Mouse (Mus musculus) layer of hippocampus, adult 11-12 months (tissue): ENCODE data around the gene Vps11.
"Not testable (repeated sequence)": the region's sequence is repeated elsewhere in the genome, so short reads cannot be mapped to it uniquely, and the experiment has no call there.

Experiments
- DNase-seq: peaks from one replicate; pipeline ENCODE4 v3.0.0; 2022; ENCODE audit warnings: low spot score

The Vps11 gene

DNA sequence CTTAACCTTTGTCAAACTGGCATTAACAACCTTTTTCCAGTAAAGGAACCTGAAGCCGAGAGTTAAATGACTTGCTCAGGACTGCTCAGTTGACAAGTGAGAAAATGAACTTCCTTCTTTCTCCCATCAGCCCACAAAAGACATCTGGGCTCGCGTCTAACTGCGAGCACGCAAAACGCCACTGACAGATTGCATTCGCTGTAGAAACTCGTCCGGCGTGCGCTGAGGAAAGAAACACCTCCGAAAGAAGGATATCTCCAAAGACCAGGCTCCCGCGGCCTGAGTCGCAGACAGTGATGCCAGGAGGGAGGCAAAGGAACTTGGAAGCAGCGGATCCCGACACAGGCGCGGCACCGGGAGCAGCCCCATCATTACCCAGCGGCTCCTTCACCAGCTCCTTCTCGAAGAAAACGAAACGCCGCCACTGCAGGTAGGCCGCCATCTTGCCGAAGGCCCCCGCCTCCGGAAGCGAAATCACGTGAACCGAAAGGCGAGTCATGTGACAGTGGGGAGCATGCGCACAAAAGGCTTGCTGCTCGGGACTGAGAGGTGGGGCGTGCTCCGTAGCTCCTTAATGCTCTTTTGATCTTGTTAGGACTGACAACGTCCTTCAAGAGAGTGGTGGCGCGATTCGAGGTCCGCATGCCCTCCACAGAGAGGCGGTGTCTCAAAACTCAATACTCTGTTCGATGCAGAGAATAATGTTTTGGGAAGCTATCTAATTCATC is at the start of gene Vps11:
Gene Vps11, minus strand, starts transcription at position 481 of the 728 bp plus-strand sequence.
- peak; percentile 94 for DNase-seq

DNA sequence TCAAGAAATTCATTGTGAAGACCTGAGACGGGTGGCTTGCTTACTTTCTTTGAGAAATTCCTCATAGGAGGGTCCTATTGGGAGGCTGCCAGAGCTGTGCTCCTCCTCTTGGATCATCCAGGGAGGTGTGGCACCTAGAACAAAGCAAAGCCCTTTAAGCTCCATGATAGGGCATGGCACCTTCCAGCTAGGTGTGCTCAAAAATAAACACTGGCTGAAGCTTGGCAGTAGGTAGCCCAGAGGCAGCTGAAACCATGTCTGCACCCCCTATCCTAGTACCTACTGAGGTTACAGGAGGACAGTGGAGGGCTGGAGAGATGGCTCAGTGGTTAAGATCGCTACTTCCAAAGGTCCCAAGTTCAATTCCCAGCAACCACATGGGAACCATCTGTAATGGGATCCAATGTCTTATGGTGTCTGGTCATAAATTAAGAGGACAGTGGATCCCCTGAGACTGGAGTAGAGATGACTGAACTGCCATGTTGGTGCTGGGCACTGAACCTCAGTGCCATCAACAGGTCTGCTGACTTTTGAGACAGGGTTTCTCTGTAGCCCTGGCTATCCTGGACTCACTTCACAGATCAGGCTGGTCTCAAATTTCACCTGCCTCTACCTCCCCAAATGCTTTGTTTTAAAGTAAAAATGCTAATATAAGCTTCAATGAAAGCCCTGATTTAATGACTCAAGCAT is 49.3 kb upstream of the Vps11 start:
- no peak for DNase-seq

DNA sequence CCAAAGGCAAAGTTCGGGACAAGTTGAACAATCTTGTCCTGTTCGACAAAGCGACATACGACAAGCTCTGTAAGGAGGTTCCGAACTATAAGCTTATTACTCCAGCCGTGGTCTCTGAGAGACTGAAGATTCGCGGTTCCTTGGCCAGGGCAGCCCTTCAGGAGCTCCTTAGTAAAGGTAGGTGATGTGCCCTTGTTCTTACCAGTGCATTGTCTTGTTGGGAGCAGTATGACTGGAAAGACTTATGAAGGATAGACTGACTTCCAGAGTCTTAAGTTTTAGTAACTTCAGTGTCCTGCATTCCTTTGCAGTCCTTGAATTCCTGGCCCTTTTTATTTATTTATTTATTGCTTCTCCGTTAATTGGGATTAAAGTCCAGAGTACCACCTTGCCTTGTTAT is 47.2 kb upstream of the Vps11 start:
- DNase-seq: not testable (repeated sequence)

DNA sequence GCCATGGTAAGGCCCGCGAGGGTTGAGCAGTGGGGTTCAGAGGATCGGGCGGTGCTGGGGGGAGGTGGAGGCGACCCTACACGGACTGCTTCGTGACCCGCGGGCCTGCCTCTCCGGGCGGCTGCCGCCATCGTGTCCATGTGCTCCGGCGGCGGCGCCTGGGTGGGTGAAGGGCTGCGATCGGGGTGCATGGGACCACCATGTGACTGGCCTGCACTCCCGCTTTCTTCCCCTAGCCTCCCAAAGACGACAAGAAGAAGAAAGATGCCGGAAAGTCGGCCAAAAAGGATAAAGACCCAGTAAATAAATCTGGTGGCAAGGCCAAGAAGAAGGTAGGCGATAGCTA is 46.3 kb upstream of the Vps11 start:
- no peak for DNase-seq

DNA sequence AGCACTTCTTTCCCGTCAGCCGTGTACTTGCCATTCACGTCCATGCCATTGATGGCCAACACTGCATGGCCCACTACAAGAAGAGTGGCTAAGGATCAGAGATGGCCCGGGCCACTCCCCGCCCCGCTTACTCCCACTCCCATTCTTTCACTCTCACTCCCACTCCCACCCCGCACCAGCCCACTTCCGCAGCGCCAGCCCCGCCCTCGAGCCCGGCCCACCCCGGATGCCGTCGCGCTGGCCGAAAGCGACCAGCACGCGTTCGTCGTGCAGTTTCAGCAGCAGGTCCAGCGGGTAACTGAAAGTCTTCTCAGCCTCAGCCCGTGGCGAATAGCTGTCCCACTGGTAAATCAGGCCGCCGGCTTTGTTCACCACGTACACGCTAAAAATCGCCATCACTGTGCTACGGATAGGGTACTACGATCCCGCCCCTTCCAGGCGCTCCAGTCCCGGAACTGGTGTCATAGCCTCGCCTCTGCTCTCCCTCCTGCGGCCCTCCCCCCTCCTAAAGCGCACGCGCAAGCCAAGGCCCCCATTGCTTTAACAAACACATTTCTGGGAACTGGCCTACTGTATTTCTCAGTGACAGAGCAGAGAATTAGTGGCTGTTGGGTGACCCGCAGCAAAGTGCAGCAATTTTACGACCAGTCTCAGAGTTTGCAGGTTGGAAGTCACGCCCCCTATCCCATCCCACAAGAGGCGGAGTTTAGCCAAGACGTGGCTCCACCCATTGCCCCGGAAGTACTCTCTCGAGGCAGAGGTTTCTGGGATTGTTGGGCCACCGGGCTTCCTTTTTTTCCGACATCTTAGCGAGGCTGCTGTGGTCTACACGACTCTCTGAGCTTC is 45.7 kb upstream of the Vps11 start, which contains the start of the genes Rps25 and Trappc4:
Gene Rps25, plus strand, starts transcription at position 234 of the 846 bp plus-strand sequence.
Gene Trappc4, minus strand, starts transcription at position 695 of the 846 bp plus-strand sequence.
- peak; percentile 93 for DNase-seq

DNA sequence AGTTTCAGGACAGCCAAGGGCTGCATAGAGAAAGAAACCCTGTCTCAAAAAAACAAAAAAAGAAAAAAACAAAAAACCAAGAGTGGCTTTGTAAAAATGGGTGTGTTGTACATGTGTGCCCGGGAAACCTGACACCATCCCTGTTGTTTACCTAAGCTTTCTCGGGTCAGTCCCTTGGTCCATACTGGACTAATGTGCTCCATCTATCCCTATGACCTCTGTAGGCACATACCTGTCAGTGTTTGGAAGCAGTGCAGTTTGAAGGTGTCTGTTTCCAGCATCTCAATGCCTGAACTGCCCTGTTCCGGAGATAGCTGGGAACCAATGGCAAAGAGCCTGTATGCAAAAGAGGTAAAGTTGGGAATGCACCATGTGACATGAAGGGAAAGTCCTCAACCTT is 43.5 kb upstream of the Vps11 start:
- no peak for DNase-seq

DNA sequence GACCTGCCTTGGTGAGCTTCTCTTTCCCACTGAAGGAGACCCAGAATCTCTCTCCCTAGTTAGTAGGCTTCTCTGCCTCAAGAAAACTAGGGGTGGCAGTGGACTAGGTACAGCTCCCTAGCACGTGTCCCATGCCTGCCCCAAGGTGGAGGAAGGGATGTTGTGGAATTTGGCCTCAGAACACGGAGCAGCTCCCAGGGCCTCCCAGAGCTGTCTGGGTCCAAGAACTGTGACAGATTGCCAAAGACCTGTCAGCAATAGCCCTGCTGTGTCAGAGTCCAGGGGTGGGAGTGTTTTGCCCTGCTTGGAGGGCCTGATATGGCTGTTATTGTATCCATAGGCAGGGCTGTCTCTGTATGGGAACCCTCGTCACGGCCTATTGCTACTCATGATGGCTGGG is 39.6 kb upstream of the Vps11 start:
- DNase-seq: no peak

DNA sequence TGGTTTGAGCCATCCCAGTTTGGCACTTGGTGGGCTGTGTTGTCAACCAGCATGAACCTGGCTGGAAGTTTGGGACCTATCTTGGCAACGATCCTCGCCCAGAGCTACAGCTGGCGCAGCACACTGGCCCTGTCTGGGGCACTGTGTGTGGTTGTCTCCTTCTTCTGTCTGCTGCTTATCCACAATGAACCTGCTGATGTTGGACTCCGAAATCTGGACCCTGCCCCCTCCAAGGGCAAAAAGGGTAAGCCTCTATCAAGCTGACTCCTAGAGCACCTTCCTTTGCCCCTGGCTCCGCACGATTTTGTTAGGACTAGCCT is 38.3 kb upstream of the Vps11 start:
- DNase-seq: no peak

DNA sequence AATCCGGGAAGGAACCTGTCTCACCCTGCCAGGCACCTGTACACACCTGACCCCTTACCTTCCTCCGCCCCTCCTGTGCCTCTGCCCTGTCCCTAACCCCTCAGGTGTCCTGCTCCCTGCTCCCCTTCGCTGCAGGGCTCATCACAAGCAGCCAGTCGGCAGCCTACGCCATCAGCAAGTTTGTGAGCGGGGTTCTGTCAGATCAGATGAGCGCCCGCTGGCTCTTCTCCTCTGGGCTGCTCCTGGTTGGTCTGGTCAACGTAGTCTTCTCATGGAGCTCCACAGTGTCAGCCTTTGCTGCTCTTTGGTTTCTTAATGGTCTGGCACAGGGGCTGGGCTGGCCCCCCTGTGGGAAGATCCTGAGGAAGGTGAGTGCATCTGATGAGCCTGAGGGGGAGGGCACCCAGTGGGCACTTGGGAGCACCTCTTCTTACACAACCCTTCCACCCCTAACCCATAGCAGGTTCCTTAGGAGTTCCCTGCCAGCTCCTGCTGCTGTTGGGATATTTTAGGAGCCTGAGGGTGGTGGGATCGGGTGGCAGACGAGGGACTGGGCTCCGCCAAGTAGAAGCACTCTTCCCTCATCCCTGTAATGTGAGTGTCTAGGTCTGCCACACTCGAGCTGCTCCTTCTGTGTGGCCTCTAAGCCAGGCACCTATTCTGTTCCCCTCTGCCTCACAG is 37.8 kb upstream of the Vps11 start:
- no peak for DNase-seq

DNA sequence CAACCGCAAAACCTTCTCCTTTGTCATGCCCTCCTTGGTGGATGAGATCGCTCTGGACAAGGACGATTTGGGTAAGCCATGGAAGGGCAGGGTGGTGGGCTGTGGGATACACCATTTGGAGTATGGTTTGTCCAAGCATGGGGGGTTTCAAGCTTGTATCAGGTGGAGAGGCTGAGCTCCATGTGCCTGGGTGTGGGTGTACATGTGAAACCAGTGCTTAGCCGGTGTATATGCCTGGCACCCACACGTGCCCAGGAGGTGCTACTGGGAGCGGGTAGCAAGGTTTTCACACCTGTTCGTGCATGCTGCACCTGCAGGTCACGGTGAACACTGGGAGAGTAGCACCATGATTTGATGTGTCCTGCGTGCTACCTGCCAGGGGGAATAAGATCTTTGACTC is 37.1 kb upstream of the Vps11 start:
- no peak for DNase-seq

DNA sequence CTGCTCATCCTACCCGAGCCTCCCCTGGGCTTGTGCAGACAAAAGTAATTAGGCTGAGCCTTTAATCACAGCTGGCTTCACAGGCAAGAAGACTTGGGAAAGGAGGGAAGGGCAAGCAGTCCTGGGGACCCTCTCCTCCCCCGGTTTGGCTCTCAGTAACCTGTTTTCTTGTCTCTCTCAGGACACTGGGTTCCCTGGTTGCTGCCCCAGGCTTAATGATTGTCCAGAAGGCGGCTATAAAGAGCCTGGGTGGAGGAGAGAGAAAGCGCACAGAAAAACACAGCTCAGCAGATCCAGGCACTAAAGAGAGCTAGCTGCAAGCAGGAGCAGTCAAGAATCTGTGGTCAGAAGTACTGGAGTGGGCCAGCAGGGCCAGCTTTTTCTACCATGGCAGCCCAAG is 36.6 kb upstream of the Vps11 start:
- DNase-seq: no peak

DNA sequence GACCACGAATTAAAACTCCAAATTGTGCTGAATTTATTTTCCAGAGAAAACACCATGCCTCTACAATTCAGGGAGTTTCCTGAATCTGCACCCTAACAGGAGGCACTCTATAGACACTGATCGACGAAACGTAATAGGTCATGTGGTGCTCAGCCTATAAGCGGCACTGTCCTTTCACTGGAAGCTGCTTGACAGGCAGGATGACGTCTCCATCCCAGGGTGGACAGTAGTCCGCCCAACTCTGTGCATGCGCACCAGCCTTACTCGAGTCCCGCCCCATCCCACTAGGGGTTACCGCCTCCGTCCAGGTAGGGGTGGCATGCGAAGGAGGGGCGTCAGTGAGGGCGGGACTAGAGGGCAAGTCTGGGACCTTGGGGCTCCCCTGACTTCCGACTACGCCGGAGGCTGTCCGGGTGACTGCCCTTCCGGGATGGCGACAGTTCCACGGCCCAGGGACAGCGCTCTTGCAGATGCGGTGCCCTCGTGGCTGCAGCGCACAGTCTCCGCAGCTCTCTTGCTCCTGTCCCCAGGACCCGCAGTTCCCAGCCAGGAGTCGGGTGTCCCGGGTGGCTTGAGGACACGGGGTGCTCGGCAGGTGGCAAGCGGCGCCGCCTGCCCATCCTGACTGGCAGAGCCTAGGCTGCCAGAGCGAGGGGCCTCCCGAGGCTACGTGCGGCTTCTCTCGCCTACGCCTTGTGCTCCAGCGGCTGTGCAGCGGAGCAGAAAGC is 35.4 kb upstream of the Vps11 start, which contains the start of gene Slc37a4:
Gene Slc37a4, plus strand, starts transcription at position 169 of the 728 bp plus-strand sequence.
- peak; percentile 93 for DNase-seq

DNA sequence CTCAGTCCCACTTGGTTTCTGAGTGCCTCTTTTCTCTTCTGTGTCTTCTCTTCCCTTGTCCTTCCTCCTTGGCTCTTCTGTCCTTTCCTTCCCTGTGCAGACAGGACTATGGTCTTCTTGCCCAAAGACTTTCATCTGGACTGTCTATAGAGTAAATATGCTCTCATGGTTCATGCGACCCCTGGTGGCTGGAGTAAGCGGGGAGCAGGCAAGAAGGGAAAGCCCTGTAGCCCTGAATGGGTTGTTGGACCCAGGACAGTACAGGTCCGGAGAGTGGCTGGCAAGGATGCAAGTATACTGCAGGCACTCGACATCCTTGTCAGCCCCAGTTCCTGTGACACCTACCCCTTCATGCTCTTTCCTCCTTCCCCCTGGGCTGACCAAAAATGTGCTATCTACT is 30.0 kb upstream of the Vps11 start:
- DNase-seq: peak; percentile 71

DNA sequence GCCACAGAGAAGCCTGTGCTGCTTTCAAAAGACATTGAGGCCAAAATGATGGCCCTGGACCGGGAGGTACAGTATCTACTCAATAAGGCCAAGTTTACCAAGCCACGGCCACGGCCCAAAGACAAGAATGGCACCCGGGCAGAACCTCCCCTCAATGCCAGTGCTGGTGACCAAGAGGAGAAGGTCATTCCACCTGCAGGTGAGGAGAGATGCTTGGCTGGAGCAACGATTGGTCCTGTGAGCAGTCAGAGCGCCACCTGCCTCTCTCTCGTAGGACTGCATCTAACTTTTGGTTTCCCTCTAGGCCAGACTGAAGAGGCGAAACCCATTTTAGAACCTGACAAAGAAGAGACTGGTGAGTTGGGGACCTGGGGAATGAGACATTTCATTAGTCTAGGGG is 27.8 kb upstream of the Vps11 start:
- no peak for DNase-seq

DNA sequence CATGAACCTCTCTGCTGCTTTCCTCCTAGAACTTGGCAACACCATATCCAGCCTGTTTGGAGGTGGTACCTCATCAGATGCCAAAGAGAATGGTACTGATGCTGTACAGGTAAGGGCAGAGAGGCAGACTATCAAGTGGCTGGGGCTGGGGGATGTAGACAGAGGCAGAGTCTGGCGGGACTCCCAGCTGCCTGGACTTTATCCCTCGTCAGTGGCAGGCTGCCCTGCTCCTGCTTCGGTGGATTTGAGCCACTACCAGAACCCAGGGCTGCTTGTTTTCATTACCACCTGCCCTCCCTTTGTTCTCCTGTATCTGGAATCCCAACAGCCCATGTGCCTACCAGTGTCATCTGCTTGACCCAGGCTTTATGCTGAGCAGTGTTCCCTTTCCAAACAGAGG is 25.8 kb upstream of the Vps11 start:
- DNase-seq: no peak

DNA sequence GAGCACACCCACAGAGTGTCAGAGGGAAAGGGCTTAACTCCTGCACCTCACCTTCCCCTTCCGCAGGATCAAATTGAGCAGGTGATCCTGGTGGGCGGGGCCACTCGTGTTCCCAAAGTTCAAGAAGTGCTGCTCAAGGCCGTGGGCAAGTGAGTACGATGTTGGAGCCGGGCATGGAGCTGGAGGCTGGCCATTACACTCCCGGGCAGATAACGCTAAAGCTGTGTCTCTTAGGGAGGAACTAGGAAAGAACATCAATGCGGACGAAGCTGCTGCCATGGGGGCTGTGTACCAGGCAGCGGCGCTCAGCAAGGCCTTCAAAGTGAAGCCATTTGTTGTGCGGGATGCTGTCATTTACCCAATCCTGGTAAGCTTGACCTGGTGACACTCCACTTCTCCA is 23.1 kb upstream of the Vps11 start:
- no peak for DNase-seq

DNA sequence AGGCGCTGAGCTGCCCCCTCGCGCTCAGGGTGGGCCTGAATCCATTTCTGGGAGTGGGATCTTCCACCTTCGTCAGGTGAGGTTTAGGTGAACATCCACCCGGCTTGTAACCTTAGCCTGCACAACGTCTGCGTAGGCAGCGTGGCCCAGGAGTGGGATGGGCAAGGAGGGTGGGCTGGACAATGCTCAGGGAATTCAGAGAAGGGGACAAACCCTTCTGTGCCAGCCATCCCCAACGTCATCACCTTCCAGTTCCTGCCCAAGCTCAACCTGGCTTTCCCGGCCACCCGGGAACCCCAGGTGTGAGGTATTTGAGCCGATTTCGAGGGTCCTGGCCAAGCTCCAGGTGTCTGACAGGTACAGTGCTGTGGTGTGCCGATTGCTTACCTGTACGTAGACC is 18.4 kb upstream of the Vps11 start:
- no peak for DNase-seq

DNA sequence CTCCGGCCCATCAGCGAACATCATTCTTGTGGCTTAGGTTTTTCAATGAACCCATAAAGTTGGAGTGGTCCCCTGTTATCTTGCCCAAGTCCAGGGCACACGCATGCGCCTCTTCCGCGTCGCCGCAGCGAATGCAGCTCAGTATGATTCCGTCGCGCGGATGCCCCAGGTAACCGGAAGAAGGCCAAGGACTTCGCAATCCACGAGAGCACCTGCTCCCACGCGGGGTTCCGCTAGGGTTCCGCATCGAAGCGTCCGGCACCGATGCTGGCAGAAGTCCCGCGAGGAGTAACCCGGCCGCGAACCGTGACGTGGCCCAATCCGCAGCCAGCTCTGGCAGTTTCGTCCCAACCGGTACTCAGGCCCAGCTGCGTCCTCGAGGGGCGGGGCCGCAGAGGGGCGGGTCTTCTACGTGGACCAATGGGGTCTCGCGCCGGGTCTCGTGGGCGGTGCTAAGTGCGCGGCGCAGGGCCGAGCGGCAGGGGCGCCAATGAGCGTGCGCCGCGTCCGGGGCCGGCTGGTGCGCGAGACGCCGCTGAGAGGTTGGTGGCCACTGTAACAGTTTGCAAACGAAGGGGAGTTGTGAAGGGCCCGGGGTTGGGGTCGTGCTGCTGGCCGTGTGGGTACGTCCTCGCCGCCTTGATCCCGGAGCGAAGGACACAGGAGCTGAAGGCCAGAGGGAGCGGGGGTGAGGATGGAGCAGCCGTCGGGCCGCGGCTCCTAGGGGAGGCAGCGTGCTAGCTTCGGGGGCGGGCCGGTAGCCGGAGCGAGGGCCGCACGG is 17.8 kb upstream of the Vps11 start, which contains the start of gene Hyou1:
Gene Hyou1, plus strand, starts transcription at position 437 of the 781 bp plus-strand sequence.
- peak; percentile 99 for DNase-seq

DNA sequence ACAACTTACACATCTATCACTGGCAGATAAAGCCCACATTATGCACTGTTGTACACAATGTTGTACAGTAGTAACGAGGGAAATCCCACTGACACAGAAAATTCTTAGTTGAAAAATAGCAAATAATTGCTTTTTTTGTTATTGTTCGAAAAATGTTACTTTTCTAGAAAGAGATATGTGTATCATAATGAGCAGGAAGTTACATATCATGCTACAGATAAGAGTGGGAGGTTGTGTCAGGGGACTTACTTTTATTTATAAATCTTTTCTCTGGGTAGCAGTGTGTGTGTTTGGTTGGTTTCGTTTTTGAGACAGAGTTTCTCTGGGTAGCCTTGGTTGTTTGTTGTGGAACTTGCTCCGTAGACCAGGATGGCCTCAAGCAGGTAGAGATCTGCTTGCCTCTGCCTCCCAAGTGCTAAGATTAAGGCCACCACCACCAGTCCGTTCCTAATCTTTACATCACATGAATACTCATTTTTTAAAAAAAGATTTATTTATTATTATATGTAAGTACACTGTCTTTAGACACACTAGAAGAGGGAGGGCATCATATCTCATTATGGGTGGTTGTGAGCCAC is 16.8 kb upstream of the Vps11 start:
- no peak for DNase-seq

DNA sequence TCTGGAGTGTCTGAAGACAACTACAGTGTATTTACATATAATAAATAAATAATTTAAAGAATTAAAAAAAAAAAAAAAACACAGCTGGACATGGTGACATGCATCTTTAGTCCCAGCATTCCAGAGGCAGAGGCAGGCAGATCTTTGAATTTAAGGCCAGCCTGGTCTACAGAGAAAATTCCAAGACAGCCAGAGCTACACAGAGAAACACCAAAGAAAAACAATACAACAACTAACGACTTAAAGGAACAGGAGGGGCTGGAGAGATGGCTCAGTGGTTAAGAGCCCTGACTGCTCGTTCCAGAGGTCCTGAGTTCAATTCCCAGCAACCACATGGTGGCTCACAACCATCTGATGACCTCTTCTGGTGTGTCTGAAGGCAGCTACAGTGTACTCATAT is 15.9 kb upstream of the Vps11 start:
- DNase-seq: not testable (repeated sequence)
